In the genomic region with DNA sequence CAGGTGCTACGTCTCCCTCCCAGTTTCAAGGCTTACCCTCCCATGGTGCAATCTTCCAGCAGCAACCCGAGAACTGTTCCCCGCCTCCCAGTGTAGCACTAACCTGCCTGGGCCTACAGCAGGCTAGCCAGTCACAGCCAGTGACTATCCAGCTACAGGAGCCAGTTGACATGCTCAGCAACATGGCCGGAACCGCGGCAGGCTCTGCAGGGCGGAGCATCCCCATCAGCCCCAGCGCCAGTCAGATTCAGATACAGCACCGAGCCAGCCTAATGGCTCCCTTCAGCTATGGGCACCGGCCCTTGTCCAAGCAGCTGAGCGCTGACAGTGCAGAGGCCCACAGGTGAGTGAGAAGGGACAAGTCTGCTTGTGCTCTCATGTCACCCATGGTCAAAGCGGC, we compare ENCODE assay signal across 41 mouse cellular contexts. TPM values are rescaled to one million over a fixed set of nuclear protein-coding genes. Genes with fewer than 3 reads are reported as not detected.
"Had no signal": no experiment of that assay in that cellular context is flagged by ENCODE, and none has a peak within 500 bp of the region (broad histone marks: within the 10 kb centered on the region; RNA-seq: fewer than 3 reads in every experiment).

No protein-coding gene starts in this region.

- H3K4me3 ChIP-seq: heart, embryonic 10.5 days; heart, embryonic 12.5 days; hindbrain, embryonic 13.5 days; hindbrain, embryonic 15.5 days; kidney, embryonic 15.5 days; limb, embryonic 13.5 days; limb, embryonic 15.5 days; liver, embryonic 12.5 days had no signal

- H3K4me1 ChIP-seq: hindbrain, embryonic 13.5 days; hindbrain, embryonic 15.5 days had no signal

- DNase-seq: gastrocnemius, postnatal 14 days; gastrocnemius, postnatal 36 days; heart, adult 18-20 months; heart, postnatal 14 days; heart, postnatal 36 days; kidney, adult 11 months; kidney, adult 2 months; kidney, adult 9 months; kidney, postnatal 14 days; kidney, postnatal 36 days; layer of hippocampus, adult 9-11 months; layer of hippocampus, postnatal 36 days; left cerebral cortex, postnatal 4 days had no signal

- H3K27ac ChIP-seq: heart, embryonic 10.5 days; hindbrain, embryonic 13.5 days; hindbrain, embryonic 15.5 days; hindbrain, postnatal 0 days; kidney, embryonic 15.5 days; kidney, postnatal 0 days; limb, embryonic 13.5 days; limb, embryonic 15.5 days; liver, embryonic 12.5 days; liver, embryonic 14.5 days had no signal

- H3K27me3 ChIP-seq: heart, embryonic 12.5 days; hindbrain, embryonic 13.5 days; hindbrain, embryonic 15.5 days; kidney, embryonic 15.5 days; limb, embryonic 13.5 days; limb, embryonic 15.5 days; liver, embryonic 12.5 days had no signal

- H3K9ac ChIP-seq: heart, embryonic 12.5 days; hindbrain, embryonic 13.5 days; hindbrain, embryonic 15.5 days; kidney, embryonic 15.5 days; limb, embryonic 13.5 days; limb, embryonic 15.5 days; liver, embryonic 12.5 days; liver, embryonic 14.5 days had no signal

- H3K9me3 ChIP-seq: heart, embryonic 10.5 days; heart, embryonic 12.5 days; hindbrain, embryonic 13.5 days; hindbrain, embryonic 15.5 days; kidney, embryonic 15.5 days; limb, embryonic 13.5 days; limb, embryonic 15.5 days; liver, embryonic 12.5 days had no signal

RNA-seq across cellular contexts. Expression of gene Apoa1, which starts 17.9 kb away (rescaled TPM):
- total RNA-seq: gastrocnemius, postnatal 14 days; heart, adult 18-20 months; heart, adult 8-10 months; heart, postnatal 36 days; hematopoietic stem cell, adult 5-6 weeks; layer of hippocampus, postnatal 36 days; left cerebral cortex, adult 18-20 months; left cerebral cortex, postnatal 25 days had no signal

RNA-seq across cellular contexts. Expression of gene Apoc3, which starts 25.0 kb away (rescaled TPM):
- total RNA-seq: gastrocnemius, postnatal 14 days; heart, adult 8-10 months; heart, postnatal 14 days; heart, postnatal 36 days; hematopoietic stem cell, adult 5-6 weeks; hindbrain, postnatal 0 days; layer of hippocampus, postnatal 14 days; left cerebral cortex, postnatal 10 days; left cerebral cortex, postnatal 4 days had no signal
- polyA plus RNA-seq: heart, embryonic 10.5 days; heart, embryonic 12.5 days; heart, embryonic 14.5 days; hindbrain, embryonic 11.5 days; hindbrain, embryonic 13.5 days; hindbrain, embryonic 15.5 days; hindbrain, postnatal 0 days; limb, embryonic 11.5 days; limb, embryonic 13.5 days; limb, embryonic 15.5 days had no signal

RNA-seq across cellular contexts. Expression of gene Apoa4, which starts 30.0 kb away (rescaled TPM):
- total RNA-seq: gastrocnemius, adult 18-20 months; gastrocnemius, adult 8-10 months; gastrocnemius, postnatal 14 days; gastrocnemius, postnatal 36 days; heart, adult 18-20 months; heart, adult 8-10 months; heart, postnatal 36 days; hematopoietic stem cell, adult 5-6 weeks; hindbrain, postnatal 0 days; layer of hippocampus, adult 18-20 months; layer of hippocampus, adult 8-10 months; layer of hippocampus, postnatal 14 days; layer of hippocampus, postnatal 36 days; left cerebral cortex, adult 18-20 months; left cerebral cortex, adult 8-10 months; left cerebral cortex, postnatal 10 days; left cerebral cortex, postnatal 25 days; left cerebral cortex, postnatal 4 days had no signal
- polyA plus RNA-seq: gonadal fat pad, adult 2 months; heart, embryonic 14.5 days; hindbrain, embryonic 11.5 days; hindbrain, embryonic 13.5 days; hindbrain, embryonic 15.5 days; hindbrain, postnatal 0 days; kidney, embryonic 15.5 days; limb, embryonic 11.5 days; limb, embryonic 15.5 days; liver, embryonic 12.5 days had no signal

RNA-seq across cellular contexts. Expression of gene Apoa5, which starts 58.0 kb away (rescaled TPM):
- total RNA-seq: gastrocnemius, postnatal 14 days; heart, adult 18-20 months; heart, adult 8-10 months; heart, postnatal 14 days; heart, postnatal 36 days; hematopoietic stem cell, adult 5-6 weeks; layer of hippocampus, adult 18-20 months; layer of hippocampus, adult 8-10 months; layer of hippocampus, postnatal 14 days; layer of hippocampus, postnatal 36 days; left cerebral cortex, adult 18-20 months; left cerebral cortex, adult 8-10 months; left cerebral cortex, postnatal 10 days; left cerebral cortex, postnatal 25 days; left cerebral cortex, postnatal 4 days had no signal
- polyA plus RNA-seq: heart, embryonic 12.5 days; heart, embryonic 14.5 days; heart, embryonic 16.5 days; hindbrain, embryonic 11.5 days; hindbrain, embryonic 13.5 days; hindbrain, embryonic 15.5 days; hindbrain, postnatal 0 days; intestine, embryonic 14.5 days; kidney, adult 2 months; kidney, embryonic 15.5 days; limb, embryonic 13.5 days; limb, embryonic 15.5 days had no signal
